25 mouse cellular contexts compared by ENCODE assay signal in the genomic region with DNA sequence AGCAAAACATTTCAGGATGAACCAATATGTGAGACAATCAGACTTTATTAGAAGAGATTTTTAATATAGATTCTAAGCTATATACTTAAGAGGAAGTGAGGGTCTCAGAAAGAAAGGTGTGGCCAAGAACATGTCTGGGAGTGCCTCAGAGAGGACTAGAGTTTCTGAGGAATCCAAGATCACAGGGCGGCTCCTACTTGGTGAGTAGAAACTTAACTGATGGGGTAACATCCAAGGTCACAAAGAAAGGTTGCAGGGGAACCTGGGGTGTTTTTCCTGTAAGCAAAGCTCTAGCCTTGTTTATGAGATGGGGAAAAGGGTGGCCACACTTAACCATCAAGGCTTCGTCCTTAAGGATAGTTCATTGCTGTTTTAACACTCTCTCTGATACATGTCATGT.
"Had no signal": no experiment of that assay in that cellular context is flagged by ENCODE, and none has a peak within 500 bp of the region (broad histone marks: within the 10 kb centered on the region; RNA-seq: fewer than 3 reads in every experiment).

No protein-coding gene starts in this region.

- H3K27me3 ChIP-seq: heart, embryonic 13.5 days; heart, embryonic 15.5 days; hindbrain, embryonic 12.5 days; intestine, embryonic 15.5 days; limb, embryonic 12.5 days; liver, embryonic 13.5 days had no signal

- H3K4me3 ChIP-seq: gastrocnemius, adult 2 months; heart, adult 2 months; heart, embryonic 13.5 days; heart, embryonic 15.5 days; hindbrain, embryonic 10.5 days; hindbrain, embryonic 12.5 days; intestine, embryonic 15.5 days; left cerebral cortex, adult 2 months; limb, embryonic 12.5 days; liver, embryonic 13.5 days had no signal

- H3K4me2 ChIP-seq: heart, embryonic 11.5 days; heart, embryonic 13.5 days; heart, embryonic 15.5 days; hindbrain, embryonic 12.5 days; hindbrain, embryonic 14.5 days; intestine, embryonic 15.5 days; limb, embryonic 12.5 days; liver, embryonic 13.5 days had no signal

- H3K36me3 ChIP-seq: heart, embryonic 13.5 days; heart, embryonic 15.5 days; hindbrain, embryonic 10.5 days; hindbrain, embryonic 12.5 days; intestine, embryonic 15.5 days; limb, embryonic 10.5 days; limb, embryonic 12.5 days; liver, embryonic 13.5 days had no signal

- H3K4me1 ChIP-seq: limb, embryonic 12.5 days had no signal

- H3K9me3 ChIP-seq: heart, embryonic 13.5 days; heart, embryonic 15.5 days; hindbrain, embryonic 10.5 days; hindbrain, embryonic 12.5 days; intestine, embryonic 15.5 days; limb, embryonic 10.5 days; limb, embryonic 12.5 days; liver, embryonic 13.5 days had no signal

- DNase-seq: gastrocnemius, adult 2 months; gastrocnemius, postnatal 10 days; gastrocnemius, postnatal 25 days; heart, adult 2 months; heart, postnatal 4 days; kidney, adult 18-20 months; kidney, adult 8-10 months; kidney, postnatal 10 days; kidney, postnatal 25 days; kidney, postnatal 4 days; liver; liver, embryonic 13.5 days had no signal

- ATAC-seq: hindbrain, embryonic 16.5 days; inflammation-experienced regulatory T-cells, adult 6 months; intestine, embryonic 15.5 days; intestine, postnatal 0 days had no signal

- H3K27ac ChIP-seq: gastrocnemius, adult 2 months; heart, adult 2 months; heart, embryonic 13.5 days; heart, embryonic 15.5 days; hindbrain, embryonic 10.5 days; hindbrain, embryonic 12.5 days; hindbrain, embryonic 14.5 days; intestine, embryonic 15.5 days; left cerebral cortex, adult 2 months; limb, embryonic 10.5 days; limb, embryonic 12.5 days; liver, embryonic 13.5 days had no signal

- H3K9ac ChIP-seq: heart, embryonic 13.5 days; heart, embryonic 15.5 days; hindbrain, embryonic 12.5 days; hindbrain, embryonic 14.5 days; intestine, embryonic 15.5 days; limb, embryonic 12.5 days; liver, embryonic 13.5 days had no signal
